Mouse (Mus musculus) intestine, embryonic 14.5 days (tissue): ENCODE data around the gene Med23. TPM values are rescaled to one million over a fixed set of nuclear protein-coding genes. Genes with fewer than 3 reads are reported as not detected.

Experiments used
- ATAC-seq: fragments of 200-750 bp; cut with Nextera tagmentation; replicated peaks from 2 replicates; pipeline ENCODE4 v1.8.0; 2017; ENCODE audit warnings: low read depth, moderate number of reproducible peaks, moderate TSS enrichment, moderate library complexity; ENCODE audit not compliant: low FRiP score, low TSS enrichment
- DNase-seq: peaks from one replicate; pipeline ENCODE4 v3.0.0-alpha.2; 2018; ENCODE audit warnings: low spot score
- H3K27ac ChIP-seq: fragments of 300-500 bp; sonication (generic); 2 replicates; pipeline ENCODE4 v1.5.1; 2014; ENCODE audit warnings: low read depth, mild to moderate bottlenecking, control low read depth
- H3K27me3 ChIP-seq: fragments of 300-500 bp; sonication (generic); replicated peaks from 2 replicates; pipeline ENCODE4 v1.6.1; 2014; ENCODE audit warnings: low read length, control low read depth; ENCODE audit not compliant: control insufficient read depth, insufficient read depth
- H3K36me3 ChIP-seq: fragments of 300-500 bp; sonication (generic); 2 replicates; pipeline ENCODE4 v1.6.1; 2014; ENCODE audit warnings: low read length, control low read depth; ENCODE audit not compliant: control insufficient read depth, insufficient read depth
- H3K4me1 ChIP-seq: fragments of 300-500 bp; sonication (generic); replicated peaks from 2 replicates; pipeline ENCODE4 v1.6.1; 2014; ENCODE audit warnings: low read length, control low read depth, mixed read lengths; ENCODE audit not compliant: control insufficient read depth, insufficient read depth
- H3K4me2 ChIP-seq: fragments of 300-500 bp; sonication (generic); 2 replicates; pipeline ENCODE4 v1.6.1; 2014; ENCODE audit warnings: low read length
- H3K4me3 ChIP-seq: fragments of 300-500 bp; sonication (generic); 2 replicates; pipeline ENCODE4 v1.5.1; 2014; ENCODE audit warnings: low read depth, low read length, control low read depth, mixed read lengths
- H3K9ac ChIP-seq: fragments of 300-500 bp; sonication (generic); 2 replicates; pipeline ENCODE4 v1.6.1; 2014; ENCODE audit warnings: mild to moderate bottlenecking, low read length
- H3K9me3 ChIP-seq: fragments of 300-500 bp; sonication (generic); 2 replicates; pipeline ENCODE4 v1.6.1; 2016; ENCODE audit warnings: low read length, control low read depth; ENCODE audit not compliant: control insufficient read depth
- WGBS: fragments of 180-500 bp; shearing (Covaris S2); extraction: QIAGEN DNeasy Blood & Tissue Kit; methylation state at CpG from one replicate; pipeline ENCODE4 v1.1.7; 2014; 5-methylcytosine and 5-hydroxymethylcytosine counted together
- polyA plus RNA-seq: library from polyadenylated mRNA; unstranded; fragments of >200 nt; fragmentation: Nextera tagmentation; extraction: Ambion mirVana; gene quantifications from 2 replicates; pipeline ENCODE4 v1.2.1, GENCODE M21; 2014

The Med23 gene
- polyA plus RNA-seq, result 22.6 and 26.6 TPM in 2 replicates

GRCm38 (mm10) chr10:24869760-24870290, at the start of gene Med23:
TSS of gene Med23 (plus strand) at chr10:24869986.
- H3K4me1 ChIP-seq, result no peaks in the 10 kb centered on the region
- ATAC-seq, result peak; percentile 100
- peak within 1 kb of the TSS; percentile 68 for H3K4me2 ChIP-seq
- H3K27me3 ChIP-seq, result no peaks in the 10 kb centered on the region
- no peaks in the 10 kb centered on the region for H3K9me3 ChIP-seq
- peak within 1 kb of the TSS; percentile 92 for H3K4me3 ChIP-seq
- H3K36me3 ChIP-seq, result peaks cover 28% of the 10 kb centered on the region
- WGBS, result under 1% methylated on average over 36 of the region's 36 CpGs
- peak within 1 kb of the TSS; percentile 80 for H3K9ac ChIP-seq
- peak; percentile 100 for DNase-seq
- H3K27ac ChIP-seq, result no peak within 1 kb of the TSS

- Histone ChIP-seq H3K4me3 (no peak overlapping the region), H3K27me3 (no peaks in the 10 kb centered on the region), H3K9ac (no peak overlapping the region), H3K9me3 (no peaks in the 10 kb centered on the region), H3K4me1 (no peaks in the 10 kb centered on the region), H3K27ac (no peak overlapping the region), H3K36me3 (no peaks in the 10 kb centered on the region), H3K4me2 (no peak overlapping the region)
- DNase-seq (no peak), ATAC-seq (no peak)
- 63% methylated on average over 4 of the region's 4 CpGs for WGBS
These were observed 47.7 kb upstream of the Med23 start for GRCm38 (mm10) chr10:24821990-24822676.

GRCm38 (mm10) chr10:24822842-24823241, 46.9 kb upstream of the Med23 start:
- no peak overlapping the region for H3K9ac ChIP-seq
- 57% methylated on average over 1 of the region's 1 CpGs for WGBS
- H3K27me3 ChIP-seq, result no peaks in the 10 kb centered on the region
- H3K4me2 ChIP-seq, result no peak overlapping the region
- no peak overlapping the region for H3K27ac ChIP-seq
- no peak overlapping the region for H3K4me3 ChIP-seq
- no peaks in the 10 kb centered on the region for H3K9me3 ChIP-seq
- H3K36me3 ChIP-seq, result no peaks in the 10 kb centered on the region
- no peak for DNase-seq
- ATAC-seq, result no peak
- H3K4me1 ChIP-seq, result no peaks in the 10 kb centered on the region

GRCm38 (mm10) chr10:24823265-24823664, 46.5 kb upstream of the Med23 start:
- Histone ChIP-seq H3K36me3 (no peaks in the 10 kb centered on the region), H3K9me3 (no peaks in the 10 kb centered on the region), H3K27me3 (no peaks in the 10 kb centered on the region), H3K9ac (no peak overlapping the region), H3K27ac (no peak overlapping the region), H3K4me1 (no peaks in the 10 kb centered on the region), H3K4me2 (no peak overlapping the region; the same call in 1 of the 2 replicates), H3K4me3 (no peak overlapping the region)
- ATAC-seq (no peak), DNase-seq (no peak)
- 28% methylated on average over 1 of the region's 1 CpGs for WGBS

- no peak overlapping the region for H3K27ac ChIP-seq
- H3K9me3 ChIP-seq, result no peaks in the 10 kb centered on the region
- DNase-seq, result no peak
- H3K27me3 ChIP-seq, result no peaks in the 10 kb centered on the region
- WGBS, result 66% methylated on average over 16 of the region's 16 CpGs
- H3K4me1 ChIP-seq, result no peaks in the 10 kb centered on the region
- no peak overlapping the region; the same call in 1 of the 2 replicates for H3K4me2 ChIP-seq
- no peak overlapping the region for H3K9ac ChIP-seq
- H3K4me3 ChIP-seq, result no peak overlapping the region
- H3K36me3 ChIP-seq, result no peaks in the 10 kb centered on the region
- ATAC-seq, result 0 out of 2 replicates have a peak, but pooled peaks have one; percentile 40
These were observed 45.9 kb upstream of the Med23 start for GRCm38 (mm10) chr10:24823697-24824535.

- Histone ChIP-seq H3K27ac (no peak overlapping the region), H3K9ac (no peak overlapping the region), H3K27me3 (no peaks in the 10 kb centered on the region), H3K9me3 (no peaks in the 10 kb centered on the region), H3K4me3 (no peak overlapping the region), H3K4me1 (no peaks in the 10 kb centered on the region), H3K36me3 (no peaks in the 10 kb centered on the region), H3K4me2 (no peak overlapping the region)
- no peak for DNase-seq
- WGBS, result 89% methylated on average over 8 of the region's 8 CpGs
- ATAC-seq, result no peak
These were observed 45.2 kb upstream of the Med23 start for GRCm38 (mm10) chr10:24824621-24825020.

GRCm38 (mm10) chr10:24825456-24826081, 44.2 kb upstream of the Med23 start:
- Histone ChIP-seq H3K27me3 (no peaks in the 10 kb centered on the region), H3K36me3 (no peaks in the 10 kb centered on the region), H3K4me3 (no peak overlapping the region), H3K4me1 (no peaks in the 10 kb centered on the region), H3K9ac (no peak overlapping the region), H3K9me3 (no peaks in the 10 kb centered on the region), H3K27ac (no peak overlapping the region), H3K4me2 (no peak overlapping the region)
- DNase-seq (no peak), ATAC-seq (no peak)
- WGBS, result 65% methylated on average over 7 of the region's 7 CpGs

- WGBS, result 31% methylated on average over 6 of the region's 6 CpGs
- H3K4me1 ChIP-seq, result no peaks in the 10 kb centered on the region
- ATAC-seq, result no peak
These were observed 43.7 kb upstream of the Med23 start for GRCm38 (mm10) chr10:24826130-24826529.

More at GRCm38 (mm10) chr10:24826130-24826529, 43.7 kb upstream of the Med23 start:
- Histone ChIP-seq H3K36me3 (no peaks in the 10 kb centered on the region), H3K9me3 (no peaks in the 10 kb centered on the region), H3K27ac (no peak overlapping the region), H3K9ac (no peak overlapping the region), H3K4me2 (no peak overlapping the region), H3K27me3 (no peaks in the 10 kb centered on the region), H3K4me3 (no peak overlapping the region)
- no peak for DNase-seq
